Mouse (Mus musculus): Measurements from ENCODE around the gene Bcar3.

GRCm38 (mm10) chr3:122378634-122379033 lies 84.7 kb downstream of the Bcar3 start:
- TF ChIP-seq CTCF (IDR thresholded peaks at IDR 0.05; ENCODE audit: insufficient read depth, low read length): no peak
- TF ChIP-seq POLR2A (IDR thresholded peaks at IDR 0.05; ENCODE audit: borderline replicate concordance, extremely low read depth, low read depth, low read length): no peak

Measured in lung, adult 2 months (tissue).